Mouse (Mus musculus) thymus, adult 18-20 months (tissue): ENCODE measurements at regions not wholly inside any gene's neighbourhood (a gene's known extent, or its start where the extent isn't known, plus 50 kb on each side); places are given as distances from the start of the nearest gene placed in this dataset.
A peak's percentile ranks its signal among the peaks of the same experiment; 100 is the strongest.

ENCODE experiments used
- DNase-seq, 2 experiments: peaks; one replicate each; pipeline ENCODE4 v3.0.0; 2022; ENCODE audit warnings: mixed read lengths in 2 of 2

DNA sequence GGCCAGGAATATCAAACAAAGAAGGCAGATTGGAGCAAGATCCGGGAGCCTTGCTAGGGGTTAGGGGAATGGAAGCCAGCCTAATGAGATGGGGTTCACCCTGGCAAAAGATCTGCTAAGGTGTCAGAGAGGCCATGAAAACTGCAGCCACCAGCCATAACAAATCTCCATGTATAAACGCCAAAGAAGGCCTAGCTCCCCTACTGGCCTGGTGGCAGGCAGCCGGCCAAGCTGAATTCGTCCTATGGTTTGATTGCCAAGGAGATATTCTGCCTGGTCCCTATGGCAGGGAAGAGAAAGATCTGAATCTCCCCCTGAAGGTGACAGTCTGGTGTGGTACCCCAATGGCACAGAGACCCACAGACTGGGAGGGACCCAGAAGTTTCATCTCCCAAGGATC lies 104.8 kb upstream of the E030018B13Rik start:
- DNase-seq = no peak

DNA sequence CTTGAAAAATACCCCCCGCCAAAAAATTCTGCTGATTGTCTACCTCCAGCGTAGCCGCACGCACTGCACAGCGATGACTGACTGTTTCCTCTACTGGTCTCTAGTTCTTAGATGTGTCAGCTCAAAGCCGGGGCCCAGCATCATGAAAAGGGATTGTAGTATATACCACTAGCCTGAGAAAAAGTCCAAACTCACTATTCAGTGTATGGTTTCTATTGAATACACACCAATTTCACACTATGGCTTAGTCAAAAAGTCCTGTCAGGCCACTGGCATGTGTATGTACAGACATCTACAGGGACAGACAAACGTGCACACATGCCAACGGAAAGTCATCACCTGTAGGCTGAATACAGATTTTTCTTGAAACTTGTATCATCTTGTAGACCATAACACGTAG lies 101.1 kb upstream of the E030018B13Rik start:
- DNase-seq = no peak

DNA sequence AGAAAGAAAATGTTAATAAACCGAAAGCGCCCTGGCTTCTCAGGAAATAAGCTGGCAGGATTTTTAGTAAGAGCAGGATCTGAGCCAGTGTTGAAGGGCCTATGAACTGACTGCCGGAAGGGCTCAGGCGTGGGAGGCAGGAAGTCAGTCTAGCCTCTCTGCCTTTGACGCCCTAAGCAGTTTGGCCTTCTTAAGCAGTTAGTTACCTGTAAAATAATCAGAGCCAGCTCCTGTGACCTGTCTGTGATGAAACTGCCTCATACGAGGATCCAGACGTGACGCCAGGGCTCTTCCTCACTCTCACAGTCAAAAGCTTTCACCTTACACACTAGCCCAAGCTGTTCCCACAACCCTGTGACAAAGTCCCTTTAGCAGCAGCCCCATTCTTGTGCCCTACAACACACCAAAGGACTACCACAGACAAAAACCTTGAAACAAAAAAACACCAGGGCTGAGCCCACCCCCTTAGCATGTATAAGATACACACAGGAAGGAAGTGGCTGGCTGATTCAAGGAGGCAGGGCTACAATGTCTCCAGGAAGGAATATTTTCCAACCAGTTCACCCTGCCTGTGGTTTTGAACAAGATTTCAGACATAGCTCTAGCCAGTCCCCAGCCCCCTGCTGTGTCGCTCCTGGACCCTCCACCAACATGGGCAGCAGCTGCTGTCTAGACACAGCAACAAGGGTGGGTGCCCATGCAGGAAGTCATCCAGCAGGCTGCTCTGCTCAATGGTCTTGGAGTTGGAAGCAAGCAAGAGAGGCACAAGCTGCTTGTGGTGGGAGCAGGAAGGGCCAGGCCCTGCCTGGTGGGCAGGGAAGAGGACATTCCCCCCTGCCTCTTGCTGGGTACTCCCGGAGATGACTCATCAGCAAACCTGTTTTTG lies 100.4 kb upstream of the E030018B13Rik start:
- peak; percentile 29 to 63 for DNase-seq

DNA sequence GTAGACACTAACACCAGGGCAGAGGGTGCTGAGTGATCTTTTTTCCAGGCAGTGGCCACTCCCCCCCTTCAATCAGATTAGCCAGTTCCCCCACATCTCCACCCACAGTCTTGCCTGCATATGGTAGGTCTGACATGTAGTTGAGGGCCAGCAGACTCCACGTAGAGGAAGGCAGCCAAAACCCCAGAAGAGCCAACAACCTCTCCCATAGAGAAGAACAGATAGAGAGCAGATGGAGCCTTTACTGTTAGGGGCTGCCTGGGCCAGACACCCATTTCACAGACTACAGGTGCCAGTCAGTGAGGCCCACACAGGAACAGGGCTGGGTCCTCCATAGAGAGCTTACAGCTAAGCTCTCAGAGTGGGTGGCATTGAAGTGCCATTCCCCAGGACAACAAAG lies 99.2 kb upstream of the E030018B13Rik start:
- DNase-seq = no peak

DNA sequence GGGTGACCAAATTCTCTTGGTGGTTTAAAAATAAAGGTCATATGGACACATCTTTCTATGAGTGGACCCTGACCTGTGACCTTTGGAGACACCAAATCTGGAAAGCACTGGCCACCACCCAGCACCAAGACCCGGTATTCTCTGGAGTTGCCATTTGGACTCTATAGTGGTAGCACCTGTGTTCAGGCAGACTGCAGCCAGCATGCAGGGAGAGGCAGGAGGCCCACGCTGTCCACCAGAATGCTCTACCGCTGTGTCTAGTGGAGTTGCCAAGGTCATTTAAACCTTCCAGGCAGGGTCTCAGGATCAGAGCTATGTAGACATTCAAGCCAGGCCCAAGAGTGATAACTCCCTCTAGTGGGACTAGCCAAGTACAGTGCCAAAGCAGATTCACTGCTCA lies 98.6 kb upstream of the E030018B13Rik start:
- no peak for DNase-seq

DNA sequence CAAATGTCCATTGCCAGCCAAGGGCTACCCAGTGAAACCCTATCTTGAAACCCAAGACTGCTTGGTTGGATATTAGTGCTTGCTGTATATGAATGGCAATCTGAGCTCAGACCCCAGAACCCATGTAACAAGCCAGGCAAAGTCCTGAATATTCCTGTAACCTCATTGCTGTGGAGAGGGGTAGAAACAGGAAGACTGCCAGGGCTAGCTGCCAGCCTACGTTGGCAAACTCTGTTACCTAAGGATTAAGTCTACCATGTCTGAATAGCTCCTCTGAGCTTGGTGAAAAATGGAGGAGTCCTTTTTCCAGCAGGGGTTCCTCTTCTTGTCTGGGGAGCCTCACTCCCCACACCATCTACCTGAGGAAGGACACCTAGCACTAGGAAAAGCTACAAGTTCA lies 96.4 kb upstream of the E030018B13Rik start:
- DNase-seq = no peak

DNA sequence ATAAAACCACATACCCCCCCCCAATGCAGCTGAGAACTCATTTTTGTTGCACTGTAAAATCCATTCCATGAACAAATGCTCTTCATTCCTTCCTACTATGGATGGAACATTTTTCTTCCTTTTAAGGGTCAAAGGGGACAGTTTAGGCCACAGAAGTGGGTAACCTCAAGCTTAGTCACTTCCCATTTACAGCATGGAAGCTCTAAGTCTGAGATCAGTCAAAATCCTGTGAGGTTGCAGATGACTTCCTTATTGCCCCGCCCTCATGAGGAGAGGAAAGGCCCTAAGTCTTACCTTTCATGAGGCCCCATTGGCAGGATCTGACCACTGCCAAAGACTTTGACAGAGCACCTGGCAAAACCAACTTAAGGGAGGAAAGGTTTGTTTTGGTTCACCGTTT lies 94.7 kb upstream of the E030018B13Rik start:
- no peak for DNase-seq

DNA sequence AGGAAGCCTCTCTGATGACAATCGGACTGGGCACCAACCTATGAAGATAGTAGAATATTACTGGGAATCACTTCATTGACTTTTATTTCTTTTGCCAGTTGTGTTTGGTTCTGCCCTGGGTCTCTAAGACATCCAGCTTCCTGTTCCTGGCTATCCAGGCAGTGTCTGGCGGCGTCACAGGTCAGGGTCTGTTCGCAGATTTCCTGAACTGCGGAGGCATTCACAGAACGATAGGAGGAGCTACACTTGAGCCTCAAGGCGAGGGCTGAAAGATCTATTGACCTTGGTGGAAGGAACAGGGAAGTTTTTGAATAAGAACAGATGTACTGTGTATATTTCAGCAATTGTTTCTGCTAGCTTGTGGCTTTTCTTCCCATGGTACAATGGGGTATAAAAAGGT lies 92.6 kb upstream of the E030018B13Rik start:
- DNase-seq = no peak

DNA sequence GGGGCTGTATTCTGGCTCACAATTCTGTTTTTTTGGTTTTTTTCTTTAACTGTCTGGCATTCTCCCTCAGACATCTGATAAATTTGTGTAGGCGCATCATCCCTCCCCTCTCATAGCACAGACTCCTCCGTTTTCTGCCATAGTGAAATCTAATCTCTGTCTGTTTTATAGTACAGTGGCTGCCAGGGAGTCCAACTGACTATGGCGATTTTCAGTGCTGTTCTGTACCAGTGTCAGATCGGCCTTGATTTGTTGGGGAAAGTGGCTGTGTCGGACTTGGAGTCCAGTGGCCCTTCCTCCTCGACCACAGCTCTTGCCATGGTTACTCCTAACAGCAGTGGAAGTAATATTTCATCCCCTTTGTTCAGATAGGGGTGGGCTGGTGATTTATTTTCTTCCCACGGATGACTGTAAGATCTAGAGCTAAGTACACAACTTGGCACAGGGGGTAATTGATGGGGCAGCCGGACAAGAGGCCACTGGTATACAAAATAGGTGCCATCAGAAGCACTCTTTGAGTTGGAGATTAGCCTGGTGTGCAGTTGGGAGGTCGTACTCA lies 87.2 kb upstream of the E030018B13Rik start:
- DNase-seq = no peak

DNA sequence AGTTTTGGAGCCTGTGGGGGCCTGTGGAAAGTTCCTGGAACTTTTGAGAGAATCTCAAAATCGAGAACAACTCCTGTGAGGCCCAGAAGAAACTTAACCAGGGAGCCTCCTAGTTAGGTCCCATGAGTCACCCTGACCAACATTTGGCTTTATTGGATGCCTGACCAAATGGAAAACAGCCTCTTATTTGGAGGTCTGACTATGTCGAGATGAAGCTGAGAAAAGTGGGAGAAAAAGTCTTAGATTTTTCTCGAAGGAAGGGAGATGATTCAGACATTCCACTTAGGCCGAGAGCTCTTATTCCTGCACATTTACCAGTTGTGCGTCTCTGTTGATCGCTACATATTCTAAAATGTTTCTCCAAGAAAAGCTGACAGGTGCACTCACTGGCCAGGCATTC lies 83.0 kb upstream of the E030018B13Rik start:
- DNase-seq = no peak

DNA sequence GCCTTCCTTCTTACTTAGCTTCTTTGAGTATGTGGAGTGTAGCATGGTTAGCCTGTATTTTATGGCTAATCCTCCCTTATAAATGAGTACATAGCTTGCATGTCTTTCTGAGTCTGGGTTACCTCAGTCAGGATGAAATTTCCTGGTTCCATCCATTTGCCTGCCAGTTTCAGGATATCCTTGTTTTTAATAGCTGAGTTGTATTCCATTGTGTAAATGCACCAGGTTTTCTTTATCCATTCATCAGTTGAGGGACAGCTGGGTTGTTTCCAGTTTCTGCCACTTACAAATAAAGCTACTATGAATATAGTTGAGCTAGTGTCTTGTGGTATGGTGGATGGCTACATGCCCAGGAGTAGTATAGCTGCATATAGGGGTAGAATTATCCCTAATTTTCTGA lies 80.7 kb upstream of the E030018B13Rik start:
- DNase-seq = no peak
